Mouse (Mus musculus) kidney, adult 2 months (tissue): ENCODE measurements around the gene Galm.

Experiments used
- CTCF ChIP-seq: fragments of 200-500 bp; conservative IDR thresholded peaks from 2 replicates; pipeline ENCODE4 v1.5.1; 2011; ENCODE audit warnings: low read depth, mild to moderate bottlenecking, control low read depth, low read length, moderate library complexity, mixed read lengths; ENCODE audit not compliant: insufficient read depth, insufficient read length
- POLR2A ChIP-seq: fragments of 200-500 bp; IDR thresholded peaks from one replicate; pipeline ENCODE4 v1.6.1; 2011; ENCODE audit warnings: low read depth, low read length, control low read depth

DNA sequence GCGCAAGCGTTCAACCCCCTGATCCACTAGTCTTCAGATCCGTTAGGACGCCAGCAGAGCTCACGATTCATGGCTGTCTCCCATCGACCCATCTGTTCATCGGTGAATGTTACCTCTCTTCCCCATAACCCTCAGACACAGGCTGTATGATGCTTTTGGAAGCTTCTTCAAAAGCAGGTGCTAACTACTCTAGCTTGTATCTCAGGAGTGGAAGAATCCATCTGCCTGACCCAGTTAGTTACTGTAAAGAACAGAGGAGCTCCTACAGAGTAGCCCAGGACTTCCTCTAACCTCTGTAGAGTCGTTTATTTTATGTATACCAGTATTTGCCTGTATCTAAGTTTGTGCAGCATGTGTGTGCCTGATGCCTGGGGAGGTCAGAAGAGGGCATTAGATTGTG, 29.6 kb downstream of the Galm start:
- TF ChIP-seq CTCF (no peak), POLR2A (no peak)
